Mouse (Mus musculus) embryonic facial prominence, embryonic 15.5 days (tissue): ENCODE measurements around the gene Aurka. TPM values are rescaled to one million over a fixed set of nuclear protein-coding genes. Genes with fewer than 3 reads are reported as not detected.

Experiments
- ATAC-seq: fragments of 200-750 bp; cut with Nextera tagmentation; 2 replicates; pipeline ENCODE4 v1.8.0; 2017; ENCODE audit warnings: low read depth, moderate TSS enrichment; ENCODE audit not compliant: insufficient number of reproducible peaks, low FRiP score, low TSS enrichment
- H3K27ac ChIP-seq: fragments of 300-500 bp; sonication (generic); replicated peaks from 2 replicates; pipeline ENCODE4 v1.5.1; 2015; ENCODE audit warnings: mild to moderate bottlenecking, inconsistent platforms
- H3K27me3 ChIP-seq: fragments of 300-500 bp; sonication (generic); 2 replicates; pipeline ENCODE4 v1.6.1; 2015; ENCODE audit warnings: inconsistent platforms
- H3K36me3 ChIP-seq: fragments of 300-500 bp; sonication (generic); 2 replicates; pipeline ENCODE4 v1.6.1; 2015; ENCODE audit warnings: mild to moderate bottlenecking, inconsistent platforms
- H3K4me1 ChIP-seq: fragments of 300-500 bp; sonication (generic); 2 replicates; pipeline ENCODE4 v1.6.1; 2015; ENCODE audit warnings: inconsistent platforms
- H3K4me2 ChIP-seq: fragments of 300-500 bp; sonication (generic); replicated peaks from 2 replicates; pipeline ENCODE4 v1.6.1; 2015; ENCODE audit warnings: mild to moderate bottlenecking, inconsistent platforms
- H3K4me3 ChIP-seq: fragments of 300-500 bp; sonication (generic); replicated peaks from 2 replicates; pipeline ENCODE4 v1.5.1; 2015; ENCODE audit warnings: mild to moderate bottlenecking, inconsistent platforms
- H3K9ac ChIP-seq: fragments of 300-500 bp; sonication (generic); 2 replicates; pipeline ENCODE4 v1.6.1; 2015; ENCODE audit warnings: inconsistent platforms
- H3K9me3 ChIP-seq: fragments of 300-500 bp; sonication (generic); replicated peaks from 2 replicates; pipeline ENCODE4 v1.6.1; 2016; ENCODE audit warnings: inconsistent platforms
- WGBS: fragments of 180-500 bp; shearing (Covaris S2); methylation state at CpG from one replicate; pipeline ENCODE4 v1.1.7; 2015; 5-methylcytosine and 5-hydroxymethylcytosine counted together
- polyA plus RNA-seq: library from polyadenylated mRNA; unstranded; fragments of >200 nt; fragmentation: Nextera tagmentation; extraction: Ambion mirVana; gene quantifications from 2 replicates; pipeline ENCODE4 v1.2.1, GENCODE M21; 2015

Gene Aurka
- 76.0 and 84.8 TPM in 2 replicates for polyA plus RNA-seq

DNA sequence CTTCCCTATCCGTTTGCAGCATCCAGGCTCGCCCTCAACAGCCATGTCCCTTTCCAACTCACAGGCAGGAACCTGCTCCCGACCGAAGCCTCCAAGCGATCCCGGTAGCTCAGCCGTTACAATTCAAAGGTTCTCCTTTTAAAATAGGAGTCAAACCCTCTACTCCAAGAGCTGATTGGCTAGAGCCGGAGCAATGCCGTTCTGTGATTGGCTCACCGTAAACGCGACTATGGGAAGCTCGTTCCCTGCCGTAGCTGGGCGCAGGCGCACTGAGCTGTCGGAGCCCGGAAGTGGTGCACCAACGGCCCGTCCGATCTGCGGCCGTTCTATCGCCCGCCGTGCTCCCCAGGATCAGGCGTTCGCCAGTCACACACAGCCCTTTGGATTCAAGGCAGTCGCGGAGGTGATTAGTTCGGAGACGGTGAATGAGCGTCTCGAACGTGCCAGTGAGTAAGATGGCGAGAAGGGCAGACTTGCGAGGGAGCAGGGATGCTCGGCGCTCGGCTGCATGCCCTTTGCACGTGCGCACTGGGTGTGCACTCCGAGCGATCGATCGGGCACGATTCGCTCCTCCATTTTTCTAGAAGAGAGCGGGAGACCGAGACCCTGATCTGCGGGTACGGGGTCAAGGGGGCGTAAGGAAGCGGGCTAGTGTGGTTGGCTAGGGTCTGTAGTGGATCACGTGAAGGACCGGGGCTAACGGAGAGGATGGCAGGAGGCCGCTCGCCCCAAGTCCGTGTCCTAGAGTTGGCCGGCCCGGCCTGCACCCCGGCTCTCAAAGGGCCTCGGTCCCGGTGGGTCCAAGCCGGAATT is at the start of gene Aurka, which contains the start of gene Cstf1:
Gene Aurka (minus strand): TSS at position 125 of the 813 bp plus-strand sequence.
Gene Cstf1 (plus strand): TSS at position 271 of the 813 bp plus-strand sequence.
- peak within 1 kb of the TSS; percentile 90 for H3K27ac ChIP-seq
- ATAC-seq: peak; percentile 97
- H3K4me3 ChIP-seq: peak within 1 kb of the TSS; percentile 79
- under 1% methylated on average over 66 of the region's 66 CpGs for WGBS
- no peaks in the 10 kb centered on the region for H3K27me3 ChIP-seq
- H3K36me3 ChIP-seq: peaks cover 40% of the 10 kb centered on the region
- peak within 1 kb of the TSS; percentile 78 for H3K4me2 ChIP-seq
- peak within 1 kb of the TSS; percentile 88 for H3K9ac ChIP-seq
- peaks cover 26% of the 10 kb centered on the region for H3K4me1 ChIP-seq
- H3K9me3 ChIP-seq: no peaks in the 10 kb centered on the region

DNA sequence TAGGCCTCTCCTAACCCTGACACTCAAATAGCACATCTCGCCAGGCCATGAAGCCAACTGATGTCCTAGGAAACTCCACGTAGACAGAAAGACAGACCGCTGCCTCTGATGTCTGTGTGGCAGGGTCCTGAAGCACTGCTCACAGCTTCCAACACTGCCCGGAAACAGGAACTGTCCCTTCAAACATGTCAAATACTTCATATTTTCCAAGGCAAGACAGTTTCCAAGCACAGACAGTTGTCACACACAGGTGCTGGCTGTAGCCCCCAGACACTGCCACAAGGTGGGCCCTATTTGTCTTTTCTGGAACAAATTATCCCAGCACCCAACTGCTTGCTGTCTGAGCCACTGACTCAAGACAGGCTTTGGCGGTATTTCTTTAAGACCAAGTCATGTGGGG is 47.9 kb upstream of the Aurka start:
- Histone ChIP-seq H3K9me3 (no peaks in the 10 kb centered on the region), H3K27me3 (no peaks in the 10 kb centered on the region), H3K27ac (no peak overlapping the region), H3K9ac (no peak overlapping the region), H3K4me1 (peaks cover 3% of the 10 kb centered on the region; the same call in 1 of the 2 replicates), H3K36me3 (no peaks in the 10 kb centered on the region), H3K4me3 (no peak overlapping the region), H3K4me2 (no peak overlapping the region)
- WGBS: 81% methylated on average over 5 of the region's 5 CpGs
- no peak for ATAC-seq

DNA sequence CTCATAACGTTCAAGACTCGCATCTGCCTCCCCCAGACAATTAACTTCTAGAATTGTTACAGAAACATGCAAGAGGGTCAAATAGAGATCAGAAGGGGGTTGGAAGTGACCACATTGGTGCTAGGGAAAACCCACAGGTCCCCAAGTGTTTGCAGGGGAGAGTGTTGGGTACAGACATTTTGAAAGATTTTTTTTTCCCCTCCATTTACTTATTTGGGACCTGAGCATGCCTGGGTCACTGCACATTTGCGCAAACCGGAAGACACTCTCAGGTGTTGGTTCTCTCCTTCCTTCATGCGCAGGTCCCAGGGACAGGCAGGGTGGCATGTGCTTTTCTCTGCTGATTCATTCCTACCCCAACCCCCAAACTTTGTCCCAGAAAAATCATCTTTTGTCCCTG is 46.5 kb upstream of the Aurka start:
- no peaks in the 10 kb centered on the region for H3K9me3 ChIP-seq
- no peak overlapping the region for H3K4me2 ChIP-seq
- H3K36me3 ChIP-seq: no peaks in the 10 kb centered on the region
- no peak overlapping the region for H3K4me3 ChIP-seq
- H3K27ac ChIP-seq: no peak overlapping the region
- H3K4me1 ChIP-seq: peaks cover 6% of the 10 kb centered on the region; the same call in 1 of the 2 replicates
- H3K9ac ChIP-seq: no peak overlapping the region
- no peaks in the 10 kb centered on the region for H3K27me3 ChIP-seq
- ATAC-seq: no peak
- 85% methylated on average over 5 of the region's 5 CpGs for WGBS

- H3K4me2 ChIP-seq: no peak overlapping the region
- no peaks in the 10 kb centered on the region for H3K27me3 ChIP-seq
- no peak for ATAC-seq
- no peak overlapping the region for H3K4me3 ChIP-seq
- H3K9me3 ChIP-seq: no peaks in the 10 kb centered on the region
- H3K4me1 ChIP-seq: peaks cover 6% of the 10 kb centered on the region; the same call in 1 of the 2 replicates
- H3K27ac ChIP-seq: no peak overlapping the region
- no peaks in the 10 kb centered on the region for H3K36me3 ChIP-seq
- no peak overlapping the region for H3K9ac ChIP-seq
- 63% methylated on average over 12 of the region's 12 CpGs for WGBS
Observed at GRCm38 (mm10) chr2:172416218-172416617, 45.9 kb upstream of the Aurka start.

- WGBS: 55% methylated on average over 5 of the region's 5 CpGs
- Histone ChIP-seq H3K4me3 (no peak overlapping the region), H3K9ac (no peak overlapping the region), H3K27me3 (no peaks in the 10 kb centered on the region), H3K4me1 (peaks cover 6% of the 10 kb centered on the region; the same call in 1 of the 2 replicates), H3K27ac (no peak overlapping the region), H3K36me3 (no peaks in the 10 kb centered on the region), H3K9me3 (no peaks in the 10 kb centered on the region), H3K4me2 (no peak overlapping the region)
- ATAC-seq: no peak
Observed at GRCm38 (mm10) chr2:172413894-172414293, 43.6 kb upstream of the Aurka start.

DNA sequence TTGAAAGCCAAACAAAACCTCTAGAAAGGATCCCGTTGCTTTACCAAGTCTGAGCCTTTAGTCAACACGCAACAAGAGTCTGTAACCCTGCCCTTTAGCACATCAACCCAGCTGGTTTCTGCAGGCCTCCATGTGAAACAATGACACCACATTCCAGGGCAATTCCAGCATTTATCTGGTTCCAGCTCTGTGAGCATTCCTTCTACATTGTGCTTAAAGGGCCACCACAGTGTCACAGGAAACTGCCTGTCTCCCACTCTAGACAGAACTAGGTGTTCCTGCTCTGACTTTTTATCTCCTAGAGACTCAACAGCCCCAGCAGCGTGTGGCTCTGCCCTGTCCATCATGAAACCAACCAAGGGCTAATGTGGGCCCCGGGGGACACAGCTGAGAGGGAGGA is 42.9 kb upstream of the Aurka start:
- Histone ChIP-seq H3K4me1 (peaks cover 6% of the 10 kb centered on the region; the same call in 1 of the 2 replicates), H3K27ac (no peak overlapping the region), H3K9me3 (no peaks in the 10 kb centered on the region), H3K4me2 (no peak overlapping the region), H3K36me3 (no peaks in the 10 kb centered on the region), H3K27me3 (no peaks in the 10 kb centered on the region), H3K4me3 (no peak overlapping the region), H3K9ac (no peak overlapping the region)
- ATAC-seq: no peak
- WGBS: 22% methylated on average over 4 of the region's 4 CpGs

GRCm38 (mm10) chr2:172412454-172412853 is 42.1 kb upstream of the Aurka start:
- ATAC-seq: peak; percentile 58; the same call in 1 of the 2 replicates
- Histone ChIP-seq H3K27ac (no peak overlapping the region), H3K9ac (no peak overlapping the region), H3K4me2 (peak overlapping the region; percentile 23; the same call in 1 of the 2 replicates), H3K4me1 (peaks cover 6% of the 10 kb centered on the region; the same call in 1 of the 2 replicates), H3K9me3 (no peaks in the 10 kb centered on the region), H3K27me3 (no peaks in the 10 kb centered on the region), H3K4me3 (no peak overlapping the region), H3K36me3 (no peaks in the 10 kb centered on the region)
- WGBS: 2% methylated on average over 9 of the region's 9 CpGs

DNA sequence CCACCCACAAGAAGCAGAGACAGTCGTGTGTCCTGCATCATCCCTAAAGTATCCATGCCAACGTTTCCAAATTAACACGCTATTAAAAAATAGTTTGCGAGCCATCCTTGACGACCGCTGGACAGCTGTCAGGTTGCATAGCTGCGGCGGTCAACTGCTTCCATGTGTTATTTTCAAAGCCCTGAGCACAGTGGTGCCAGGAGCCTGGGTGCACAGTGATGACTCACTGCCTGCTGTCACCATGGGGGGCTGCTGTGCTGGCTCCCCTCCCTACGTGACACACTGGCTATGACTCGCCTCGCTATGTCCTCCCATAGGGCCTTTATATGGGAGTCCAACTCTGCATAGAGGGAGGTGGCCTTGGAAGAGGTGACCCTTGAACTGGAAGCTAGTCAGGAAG is 40.8 kb upstream of the Aurka start:
- Histone ChIP-seq H3K4me1 (peaks cover 6% of the 10 kb centered on the region; the same call in 1 of the 2 replicates), H3K9me3 (no peaks in the 10 kb centered on the region), H3K36me3 (no peaks in the 10 kb centered on the region), H3K9ac (no peak overlapping the region), H3K4me3 (no peak overlapping the region), H3K4me2 (no peak overlapping the region), H3K27ac (no peak overlapping the region), H3K27me3 (no peaks in the 10 kb centered on the region)
- ATAC-seq: peak; percentile 32; the same call in 1 of the 2 replicates
- WGBS: 71% methylated on average over 11 of the region's 11 CpGs

DNA sequence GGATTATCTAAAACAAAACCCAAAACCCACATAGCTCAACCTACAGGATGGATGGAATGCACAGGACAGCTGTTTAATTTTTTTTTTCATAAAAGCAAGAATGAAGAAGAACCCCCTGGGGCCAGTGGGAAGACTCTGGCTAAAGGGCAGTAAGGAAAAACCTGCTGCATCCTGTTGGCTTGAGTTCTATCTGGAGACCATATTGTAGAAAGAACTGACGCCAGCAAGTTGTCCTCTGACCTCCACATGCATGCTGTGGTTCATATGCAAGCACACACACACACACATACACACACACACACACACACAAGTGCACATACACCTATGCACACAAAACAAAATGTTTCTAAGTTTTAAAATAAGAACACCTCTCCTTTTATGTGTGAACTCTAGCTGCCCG is 40.4 kb upstream of the Aurka start:
- Histone ChIP-seq H3K27ac (no peak overlapping the region), H3K27me3 (no peaks in the 10 kb centered on the region), H3K9me3 (no peaks in the 10 kb centered on the region), H3K36me3 (no peaks in the 10 kb centered on the region), H3K4me2 (no peak overlapping the region), H3K9ac (no peak overlapping the region), H3K4me1 (peaks cover 6% of the 10 kb centered on the region; the same call in 1 of the 2 replicates), H3K4me3 (no peak overlapping the region)
- ATAC-seq: no peak
- WGBS: 74% methylated on average over 2 of the region's 2 CpGs

DNA sequence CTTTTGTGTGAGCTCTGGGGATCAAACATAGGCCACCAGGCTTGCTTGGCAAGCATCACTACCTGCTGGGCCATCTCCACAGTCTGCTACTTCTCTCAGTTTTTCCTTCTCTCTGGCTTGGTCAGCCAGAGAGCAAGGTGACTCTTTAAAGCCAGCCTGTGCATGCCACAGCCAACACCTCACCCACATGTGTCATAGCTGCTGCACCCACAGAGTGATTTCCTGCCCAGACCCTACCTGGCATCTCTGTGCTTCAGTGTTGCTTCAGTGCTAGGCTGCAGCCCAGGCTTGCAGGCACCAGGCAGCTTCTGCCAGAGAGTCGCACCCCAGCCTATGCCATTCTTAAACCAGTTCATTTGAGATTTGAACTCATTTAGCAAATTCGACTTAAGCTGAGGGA is 37.2 kb upstream of the Aurka start:
- H3K9ac ChIP-seq: no peak overlapping the region
- H3K36me3 ChIP-seq: no peaks in the 10 kb centered on the region
- H3K4me1 ChIP-seq: no peaks in the 10 kb centered on the region
- H3K4me3 ChIP-seq: no peak overlapping the region
- no peak for ATAC-seq
- no peak overlapping the region for H3K27ac ChIP-seq
- no peaks in the 10 kb centered on the region for H3K9me3 ChIP-seq
- H3K27me3 ChIP-seq: no peaks in the 10 kb centered on the region
- 64% methylated on average over 2 of the region's 2 CpGs for WGBS
- H3K4me2 ChIP-seq: no peak overlapping the region

DNA sequence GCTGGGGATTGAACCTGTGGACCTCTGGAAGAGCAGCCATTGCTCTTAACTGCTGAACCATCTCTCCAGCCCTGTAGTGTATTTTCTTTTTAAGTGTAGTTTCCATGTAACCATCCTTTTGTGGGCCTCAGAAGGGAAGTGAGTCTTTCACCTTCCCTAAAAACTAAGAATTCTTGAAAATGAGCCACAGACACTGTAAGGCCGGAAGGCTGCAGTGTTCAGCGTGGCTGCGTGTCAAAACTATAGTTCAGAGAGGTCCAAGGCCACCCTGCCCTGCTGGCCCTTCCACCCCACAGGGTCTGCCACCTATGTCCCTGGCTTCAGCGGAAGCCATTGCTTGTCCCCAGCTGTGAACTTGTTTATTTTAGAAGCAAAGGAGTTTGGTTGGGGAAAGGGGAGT is 35.8 kb upstream of the Aurka start:
- no peak overlapping the region for H3K4me2 ChIP-seq
- no peaks in the 10 kb centered on the region for H3K9me3 ChIP-seq
- H3K27ac ChIP-seq: no peak overlapping the region
- no peak overlapping the region for H3K4me3 ChIP-seq
- H3K4me1 ChIP-seq: no peaks in the 10 kb centered on the region
- no peak overlapping the region for H3K9ac ChIP-seq
- no peak for ATAC-seq
- no peaks in the 10 kb centered on the region for H3K27me3 ChIP-seq
- WGBS: 77% methylated on average over 4 of the region's 4 CpGs
- H3K36me3 ChIP-seq: no peaks in the 10 kb centered on the region
